Mouse (Mus musculus): ENCODE measurements around the gene Stra6. TPM values are rescaled to one million over a fixed set of nuclear protein-coding genes. Genes with fewer than 3 reads are reported as not detected.

Gene Stra6
- polyA plus RNA-seq, 1 experiment from 2014 or later, result 10.1 TPM

DNA sequence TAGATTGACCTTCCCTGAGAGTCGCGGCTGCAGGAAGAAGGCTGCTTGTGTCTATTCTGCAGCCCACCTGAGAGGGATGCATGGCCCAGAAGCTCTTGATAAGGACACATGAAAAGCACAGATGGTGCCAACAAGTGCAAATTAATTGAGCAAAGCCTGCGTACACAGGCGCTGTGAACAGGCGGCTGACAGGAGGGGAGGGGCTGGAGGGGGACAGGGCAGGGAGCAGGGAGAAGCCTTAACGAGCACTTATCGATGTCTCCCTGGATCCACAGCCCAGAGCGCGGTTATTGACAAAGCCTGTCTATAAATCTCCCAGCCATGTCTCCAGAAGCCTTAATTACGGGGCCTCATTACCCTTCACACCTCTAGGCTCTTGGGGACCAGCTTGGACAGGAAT, 18.8 kb upstream of the Stra6 start:
- WGBS, result 18% methylated on average over 10 of the region's 10 CpGs
- ATAC-seq (ENCODE audit: low FRiP score, low TSS enrichment) (no peak), DNase-seq (peak; percentile 69)
- H3K9me3 ChIP-seq (ENCODE audit: control insufficient read depth, low read length), result no peaks in the 10 kb centered on the region
- no peak overlapping the region for H3K9ac ChIP-seq (replicated peaks; ENCODE audit: low read length)
- H3K27ac ChIP-seq (replicated peaks; ENCODE audit: low read depth, low read length), result peak overlapping the region; percentile 73
- no peak overlapping the region for H3K4me3 ChIP-seq (replicated peaks; ENCODE audit: low read depth, low read length)
- H3K4me2 ChIP-seq (ENCODE audit: low read length), result no peak overlapping the region
- H3K4me1 ChIP-seq (ENCODE audit: control insufficient read depth, insufficient read depth, low read length), result peaks cover 91% of the 10 kb centered on the region
- H3K27me3 ChIP-seq (ENCODE audit: control insufficient read depth, insufficient read depth, low read length), result no peaks in the 10 kb centered on the region
- no peaks in the 10 kb centered on the region for H3K36me3 ChIP-seq (ENCODE audit: control insufficient read depth, insufficient read depth, low read length)

DNA sequence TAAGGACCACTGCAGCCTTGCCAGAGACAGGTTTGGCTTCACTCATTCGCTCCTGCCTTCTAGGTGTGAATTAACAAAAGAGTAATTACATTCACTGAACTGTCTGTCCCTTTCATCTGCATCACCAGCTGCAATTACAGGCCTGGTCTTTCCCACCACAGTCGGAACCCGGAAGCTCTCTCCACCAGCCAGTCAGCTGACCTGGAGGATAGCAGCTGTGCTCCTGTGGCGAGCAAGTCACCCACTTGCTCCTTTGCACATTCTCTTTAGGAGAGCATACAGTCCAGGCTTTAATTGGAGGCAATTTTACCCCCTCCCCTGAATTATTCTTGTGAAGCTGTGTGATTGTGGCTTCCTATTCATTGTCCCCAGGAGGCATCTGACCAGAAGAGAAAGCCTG, 17.9 kb upstream of the Stra6 start:
- Histone ChIP-seq H3K27ac (replicated peaks; ENCODE audit: low read depth, low read length) (peak overlapping the region; percentile 73), H3K4me2 (ENCODE audit: low read length) (no peak overlapping the region), H3K4me1 (ENCODE audit: control insufficient read depth, insufficient read depth, low read length) (peaks cover 93% of the 10 kb centered on the region), H3K9ac (replicated peaks; ENCODE audit: low read length) (no peak overlapping the region), H3K36me3 (ENCODE audit: control insufficient read depth, insufficient read depth, low read length) (no peaks in the 10 kb centered on the region), H3K27me3 (ENCODE audit: control insufficient read depth, insufficient read depth, low read length) (no peaks in the 10 kb centered on the region), H3K9me3 (ENCODE audit: control insufficient read depth, low read length) (no peaks in the 10 kb centered on the region), H3K4me3 (replicated peaks; ENCODE audit: low read depth, low read length) (no peak overlapping the region)
- ATAC-seq (ENCODE audit: low FRiP score, low TSS enrichment) (no peak), DNase-seq (no peak)
- 19% methylated on average over 4 of the region's 4 CpGs for WGBS

DNA sequence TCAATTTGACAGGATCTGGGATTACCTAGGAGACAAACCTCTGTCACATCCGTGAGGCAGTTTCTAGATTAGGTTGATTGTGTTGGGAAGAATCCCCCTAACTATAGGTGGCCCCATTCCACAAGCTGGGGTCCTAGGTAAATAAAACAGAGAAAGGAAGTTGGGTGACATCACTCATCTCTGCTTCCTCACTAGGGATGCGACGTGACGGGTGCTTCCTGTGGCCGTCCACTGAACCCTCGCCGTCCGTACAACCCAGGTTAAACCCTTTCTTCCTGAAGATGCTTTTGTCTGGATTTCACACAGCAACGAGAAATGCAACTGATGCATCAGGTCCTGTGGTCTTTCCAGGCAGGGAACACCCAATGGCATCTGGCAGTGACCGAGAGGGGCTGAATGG, 16.5 kb upstream of the Stra6 start:
- no peak overlapping the region for H3K4me3 ChIP-seq (replicated peaks; ENCODE audit: low read depth, low read length)
- no peak overlapping the region for H3K27ac ChIP-seq (replicated peaks; ENCODE audit: low read depth, low read length)
- DNase-seq, result no peak
- H3K9ac ChIP-seq (replicated peaks; ENCODE audit: low read length), result no peak overlapping the region
- H3K4me2 ChIP-seq (ENCODE audit: low read length), result no peak overlapping the region
- WGBS, result 86% methylated on average over 10 of the region's 10 CpGs
- H3K36me3 ChIP-seq (ENCODE audit: control insufficient read depth, insufficient read depth, low read length), result no peaks in the 10 kb centered on the region
- H3K27me3 ChIP-seq (ENCODE audit: control insufficient read depth, insufficient read depth, low read length), result no peaks in the 10 kb centered on the region
- H3K9me3 ChIP-seq (ENCODE audit: control insufficient read depth, low read length), result no peaks in the 10 kb centered on the region
- peaks cover 89% of the 10 kb centered on the region for H3K4me1 ChIP-seq (ENCODE audit: control insufficient read depth, insufficient read depth, low read length)
- ATAC-seq (ENCODE audit: low FRiP score, low TSS enrichment), result no peak

DNA sequence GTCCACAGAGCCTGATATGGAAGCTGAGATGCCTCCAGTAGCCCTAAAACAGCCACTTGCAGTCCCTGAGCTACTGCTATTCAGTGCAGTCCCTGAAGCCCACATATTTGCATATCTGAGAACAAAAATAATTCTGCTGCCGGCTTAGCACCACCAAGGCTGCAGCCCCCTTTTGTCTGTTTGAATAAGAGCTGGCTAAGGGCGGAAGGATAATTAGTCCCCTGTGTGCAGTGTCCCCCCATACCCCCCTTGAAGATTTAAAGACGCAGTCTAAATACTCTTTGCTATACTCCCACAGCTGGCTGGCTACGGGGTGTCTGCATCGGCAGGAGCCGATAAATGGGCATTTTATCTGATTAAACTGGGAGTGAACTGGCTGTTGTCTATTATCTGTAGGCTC, 15.0 kb upstream of the Stra6 start:
- peak; percentile 85 for DNase-seq
- peak overlapping the region; percentile 88 for H3K27ac ChIP-seq (replicated peaks; ENCODE audit: low read depth, low read length)
- H3K4me2 ChIP-seq (ENCODE audit: low read length), result peak overlapping the region; percentile 26
- no peaks in the 10 kb centered on the region for H3K9me3 ChIP-seq (ENCODE audit: control insufficient read depth, low read length)
- H3K36me3 ChIP-seq (ENCODE audit: control insufficient read depth, insufficient read depth, low read length), result no peaks in the 10 kb centered on the region
- H3K9ac ChIP-seq (replicated peaks; ENCODE audit: low read length), result no peak overlapping the region
- WGBS, result 4% methylated on average over 6 of the region's 6 CpGs
- peak; percentile 76; the same call in 1 of the 2 replicates for ATAC-seq (ENCODE audit: low FRiP score, low TSS enrichment)
- no peaks in the 10 kb centered on the region for H3K27me3 ChIP-seq (ENCODE audit: control insufficient read depth, insufficient read depth, low read length)
- peaks cover 79% of the 10 kb centered on the region for H3K4me1 ChIP-seq (ENCODE audit: control insufficient read depth, insufficient read depth, low read length)
- no peak overlapping the region for H3K4me3 ChIP-seq (replicated peaks; ENCODE audit: low read depth, low read length)

DNA sequence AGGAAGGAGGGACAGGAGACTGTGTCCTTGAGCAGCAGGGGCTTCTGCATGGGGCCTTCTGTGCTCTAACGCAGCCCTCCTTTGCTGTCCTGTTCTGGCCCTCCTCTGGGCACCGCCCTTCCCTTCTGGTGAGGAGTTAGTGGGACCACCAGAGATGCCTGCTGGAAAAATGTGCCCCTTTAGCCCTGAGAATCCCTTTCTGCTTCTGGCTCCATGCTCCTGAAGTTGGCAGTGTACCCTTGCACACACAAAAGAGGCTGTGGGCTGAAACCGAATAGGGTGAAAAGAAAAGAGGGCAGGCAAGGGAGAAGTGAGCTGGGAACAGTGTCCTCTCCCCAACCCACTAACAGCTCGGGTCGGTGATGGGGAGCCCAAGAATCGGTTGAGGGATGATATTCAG, 14.4 kb upstream of the Stra6 start:
- peak overlapping the region; percentile 26; the same call in 1 of the 2 replicates for H3K4me2 ChIP-seq (ENCODE audit: low read length)
- no peaks in the 10 kb centered on the region for H3K36me3 ChIP-seq (ENCODE audit: control insufficient read depth, insufficient read depth, low read length)
- H3K27me3 ChIP-seq (ENCODE audit: control insufficient read depth, insufficient read depth, low read length), result no peaks in the 10 kb centered on the region
- 21% methylated on average over 6 of the region's 6 CpGs for WGBS
- peak overlapping the region; percentile 88 for H3K27ac ChIP-seq (replicated peaks; ENCODE audit: low read depth, low read length)
- DNase-seq (no peak), ATAC-seq (ENCODE audit: low FRiP score, low TSS enrichment) (0 out of 2 replicates have a peak, but pooled peaks have one; percentile 21)
- no peaks in the 10 kb centered on the region for H3K9me3 ChIP-seq (ENCODE audit: control insufficient read depth, low read length)
- no peak overlapping the region; the same call in 1 of the 2 replicates for H3K9ac ChIP-seq (replicated peaks; ENCODE audit: low read length)
- H3K4me3 ChIP-seq (replicated peaks; ENCODE audit: low read depth, low read length), result no peak overlapping the region
- H3K4me1 ChIP-seq (ENCODE audit: control insufficient read depth, insufficient read depth, low read length), result peaks cover 80% of the 10 kb centered on the region

DNA sequence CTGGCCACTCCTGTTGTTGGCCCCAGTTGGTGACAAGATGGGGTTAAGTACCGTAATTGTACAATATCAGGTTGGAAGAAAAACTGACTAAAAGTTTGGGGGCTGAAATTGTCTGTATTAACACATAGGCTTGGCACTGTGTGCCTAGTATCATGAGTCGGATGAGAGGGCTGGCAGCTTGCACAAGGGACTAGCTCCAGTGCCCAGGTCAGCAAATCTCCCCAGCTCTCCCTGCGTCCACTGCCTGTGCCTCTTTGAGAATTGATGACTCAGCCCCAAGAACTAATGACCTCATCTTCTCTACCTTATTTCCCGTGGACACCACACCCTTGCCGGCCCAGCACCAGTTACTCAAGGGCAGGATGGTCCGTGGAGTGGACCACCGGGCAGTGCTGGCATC, 13.7 kb upstream of the Stra6 start:
- WGBS, result 81% methylated on average over 7 of the region's 7 CpGs
- H3K27me3 ChIP-seq (ENCODE audit: control insufficient read depth, insufficient read depth, low read length), result no peaks in the 10 kb centered on the region
- DNase-seq, result no peak
- H3K4me1 ChIP-seq (ENCODE audit: control insufficient read depth, insufficient read depth, low read length), result peaks cover 78% of the 10 kb centered on the region
- no peak for ATAC-seq (ENCODE audit: low FRiP score, low TSS enrichment)
- no peak overlapping the region for H3K4me2 ChIP-seq (ENCODE audit: low read length)
- H3K9me3 ChIP-seq (ENCODE audit: control insufficient read depth, low read length), result no peaks in the 10 kb centered on the region
- H3K36me3 ChIP-seq (ENCODE audit: control insufficient read depth, insufficient read depth, low read length), result no peaks in the 10 kb centered on the region
- H3K27ac ChIP-seq (replicated peaks; ENCODE audit: low read depth, low read length), result peak overlapping the region; percentile 88; the same call in 1 of the 2 replicates
- no peak overlapping the region; the same call in 1 of the 2 replicates for H3K9ac ChIP-seq (replicated peaks; ENCODE audit: low read length)
- H3K4me3 ChIP-seq (replicated peaks; ENCODE audit: low read depth, low read length), result no peak overlapping the region

DNA sequence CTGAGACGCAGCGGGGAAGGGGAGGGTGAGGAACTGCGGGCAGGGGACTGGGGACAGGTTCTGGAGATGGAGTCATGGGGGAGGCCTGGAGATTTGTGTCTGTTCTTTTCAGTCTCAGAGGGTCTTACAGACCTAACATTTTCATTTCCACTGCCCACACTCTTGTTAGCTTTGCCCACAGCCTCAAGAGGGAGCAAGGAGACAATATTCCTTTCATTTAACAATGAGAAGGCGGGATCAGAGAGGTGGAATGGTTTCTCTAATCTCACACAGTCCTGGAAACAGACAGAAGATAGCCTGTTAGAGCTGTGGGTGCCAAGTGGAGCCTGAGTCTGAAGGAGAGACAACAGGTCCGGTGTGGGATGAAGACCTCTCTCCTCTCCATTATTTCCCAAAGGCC, 11.7 kb upstream of the Stra6 start:
- Histone ChIP-seq H3K9ac (replicated peaks; ENCODE audit: low read length) (no peak overlapping the region), H3K9me3 (ENCODE audit: control insufficient read depth, low read length) (no peaks in the 10 kb centered on the region), H3K27ac (replicated peaks; ENCODE audit: low read depth, low read length) (0 out of 2 replicates have a peak overlapping the region, but pooled peaks have one; percentile 46), H3K4me3 (replicated peaks; ENCODE audit: low read depth, low read length) (no peak overlapping the region), H3K4me1 (ENCODE audit: control insufficient read depth, insufficient read depth, low read length) (peaks cover 71% of the 10 kb centered on the region), H3K36me3 (ENCODE audit: control insufficient read depth, insufficient read depth, low read length) (no peaks in the 10 kb centered on the region), H3K27me3 (ENCODE audit: control insufficient read depth, insufficient read depth, low read length) (no peaks in the 10 kb centered on the region), H3K4me2 (ENCODE audit: low read length) (no peak overlapping the region)
- ATAC-seq (ENCODE audit: low FRiP score, low TSS enrichment) (no peak), DNase-seq (peak; percentile 72)
- 31% methylated on average over 5 of the region's 5 CpGs for WGBS

DNA sequence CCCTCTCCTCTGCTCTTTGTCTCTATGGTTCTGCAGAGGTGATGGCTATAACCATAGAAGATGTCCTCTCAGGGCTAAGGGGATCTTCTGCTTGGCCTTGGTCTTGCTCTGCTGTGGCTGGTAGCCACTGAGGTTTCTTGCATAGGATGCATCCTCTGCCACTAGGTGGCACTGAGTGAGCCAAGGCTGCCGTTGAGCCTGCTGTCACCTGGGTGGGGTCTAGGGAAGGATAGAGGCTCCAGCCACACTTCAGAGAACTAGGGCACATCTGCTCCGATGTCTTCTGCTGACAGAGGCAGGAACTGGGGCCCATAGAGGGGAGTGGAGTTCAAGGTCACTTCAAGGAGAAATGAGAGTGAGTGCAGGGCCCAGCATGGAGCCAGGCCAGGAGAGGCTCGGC, 10.5 kb upstream of the Stra6 start:
- WGBS, result 15% methylated on average over 3 of the region's 3 CpGs
- H3K9me3 ChIP-seq (ENCODE audit: control insufficient read depth, low read length), result no peaks in the 10 kb centered on the region
- no peak overlapping the region for H3K9ac ChIP-seq (replicated peaks; ENCODE audit: low read length)
- ATAC-seq (ENCODE audit: low FRiP score, low TSS enrichment), result no peak
- peak; percentile 85 for DNase-seq
- H3K36me3 ChIP-seq (ENCODE audit: control insufficient read depth, insufficient read depth, low read length), result no peaks in the 10 kb centered on the region
- H3K27me3 ChIP-seq (ENCODE audit: control insufficient read depth, insufficient read depth, low read length), result no peaks in the 10 kb centered on the region
- H3K27ac ChIP-seq (replicated peaks; ENCODE audit: low read depth, low read length), result peak overlapping the region; percentile 76
- H3K4me1 ChIP-seq (ENCODE audit: control insufficient read depth, insufficient read depth, low read length), result peaks cover 60% of the 10 kb centered on the region
- no peak overlapping the region for H3K4me3 ChIP-seq (replicated peaks; ENCODE audit: low read depth, low read length)
- no peak overlapping the region for H3K4me2 ChIP-seq (ENCODE audit: low read length)

DNA sequence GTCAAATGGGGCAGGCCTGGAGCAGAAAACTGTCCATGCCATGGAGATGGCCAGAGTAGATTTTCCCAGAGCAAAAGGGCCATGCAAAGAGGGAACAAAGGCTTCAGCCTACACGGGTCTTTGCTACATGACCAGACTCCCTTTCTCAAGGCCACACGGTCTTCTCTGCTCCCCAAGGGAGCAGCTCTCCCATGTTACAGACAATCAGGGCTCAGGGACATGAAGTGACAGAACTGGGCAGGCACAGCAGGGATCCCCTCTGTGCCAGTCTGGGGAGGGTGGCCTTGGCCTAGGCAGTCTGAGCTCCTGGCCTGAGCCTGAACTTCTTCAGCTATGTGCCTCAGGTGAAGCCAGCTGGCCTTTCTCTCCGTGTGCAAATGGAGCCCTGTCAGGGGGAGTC, 10.0 kb upstream of the Stra6 start:
- no peak for ATAC-seq (ENCODE audit: low FRiP score, low TSS enrichment)
- no peak for DNase-seq
- H3K9me3 ChIP-seq (ENCODE audit: control insufficient read depth, low read length), result no peaks in the 10 kb centered on the region
- no peak overlapping the region for H3K9ac ChIP-seq (replicated peaks; ENCODE audit: low read length)
- H3K27ac ChIP-seq (replicated peaks; ENCODE audit: low read depth, low read length), result peak overlapping the region; percentile 76
- no peaks in the 10 kb centered on the region for H3K27me3 ChIP-seq (ENCODE audit: control insufficient read depth, insufficient read depth, low read length)
- H3K4me3 ChIP-seq (replicated peaks; ENCODE audit: low read depth, low read length), result no peak overlapping the region
- no peak overlapping the region for H3K4me2 ChIP-seq (ENCODE audit: low read length)
- no peaks in the 10 kb centered on the region for H3K36me3 ChIP-seq (ENCODE audit: control insufficient read depth, insufficient read depth, low read length)
- 44% methylated on average over 3 of the region's 3 CpGs for WGBS
- peaks cover 56% of the 10 kb centered on the region for H3K4me1 ChIP-seq (ENCODE audit: control insufficient read depth, insufficient read depth, low read length)

Data from midbrain, embryonic 14.5 days (tissue).